Mouse (Mus musculus) layer of hippocampus, postnatal 25 days (tissue): ENCODE results near the gene Ankrd45. TPM values are rescaled to one million over a fixed set of nuclear protein-coding genes. Genes with fewer than 3 reads are reported as not detected.
A peak's percentile ranks its signal among the peaks of the same experiment; 100 is the strongest.
"Not testable (repeated sequence)": the region's sequence is repeated elsewhere in the genome, so short reads cannot be mapped to it uniquely, and the experiment has no call there.

Experiments
- DNase-seq, 2 experiments: peaks; one replicate each; pipeline ENCODE4 v3.0.0; 2022; ENCODE audit warnings: mixed read lengths in 2 of 2, low spot score in 1 of 2; ENCODE audit errors: extremely low spot score in 1 of 2
- total RNA-seq, 2 experiments: library from RNA; stranded (reverse); gene quantifications; 2 replicates each; pipeline ENCODE4 v1.2.3; 2021

Gene Ankrd45
- total RNA-seq, result 10 to 100 TPM; 47.2 to 49.1 TPM

DNA sequence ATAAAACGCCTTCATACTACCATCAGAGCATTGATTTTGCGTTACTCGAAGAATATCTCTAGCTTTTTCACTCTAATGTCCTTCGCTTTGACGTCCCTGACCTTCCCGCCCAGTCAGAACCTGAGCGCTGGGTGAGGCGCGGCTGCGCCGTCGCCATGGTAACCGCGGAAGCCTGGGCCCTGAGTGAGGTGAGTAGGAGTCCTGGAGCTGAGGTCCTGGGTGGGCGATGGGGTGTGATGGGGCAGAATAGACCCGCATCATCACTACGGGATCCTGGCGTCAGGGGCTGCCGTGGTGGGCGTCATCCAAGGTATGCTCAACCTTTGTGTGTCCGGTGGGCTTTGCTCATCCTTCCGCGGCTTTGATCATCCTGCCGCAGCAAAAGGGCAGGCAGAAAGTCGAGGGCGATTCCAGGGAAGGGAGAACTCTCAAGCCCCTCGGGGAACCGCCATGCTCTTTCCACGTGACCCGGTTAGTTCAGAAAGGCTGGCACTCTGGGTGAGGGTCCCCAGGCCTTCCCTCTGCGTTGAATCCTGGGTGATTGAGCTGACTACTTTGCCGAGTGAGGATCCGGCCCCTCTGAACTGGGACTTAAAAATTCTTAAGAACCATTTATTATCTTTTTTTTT is at the start of gene Ankrd45:
Gene Ankrd45 (plus strand): TSS at position 161 of the 629 bp plus-strand sequence.
- DNase-seq, result peak; percentile 39 to 54

DNA sequence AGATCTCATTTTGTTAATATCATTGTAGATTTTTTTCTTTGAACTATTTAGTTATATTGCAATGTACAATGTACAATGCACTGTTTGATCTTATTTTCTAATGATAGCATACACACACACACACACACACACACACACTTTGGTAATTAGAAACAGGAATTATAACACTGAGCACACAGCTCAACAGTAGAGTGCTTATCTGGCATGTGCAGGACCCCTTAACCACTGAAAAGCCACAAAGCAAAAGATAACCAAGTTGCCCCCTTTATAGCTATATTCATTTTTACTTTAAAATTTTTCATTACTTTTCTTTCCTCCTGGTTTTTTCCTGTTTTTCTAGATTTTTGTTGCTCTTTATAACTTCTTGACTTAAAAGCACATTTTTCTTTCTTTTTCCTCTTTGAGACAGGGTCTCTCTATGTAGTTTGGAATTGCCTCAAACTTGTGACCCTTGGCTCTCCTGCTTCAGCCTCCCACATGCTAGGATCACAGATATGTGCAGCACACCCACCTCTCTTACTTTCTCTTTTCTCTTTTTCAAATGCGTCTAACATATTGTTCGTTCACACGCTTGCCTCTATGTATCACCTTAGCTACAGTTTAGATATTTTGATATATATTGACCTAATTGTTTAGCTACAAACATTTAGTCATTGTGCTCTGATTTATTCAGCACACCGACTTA is 42.6 kb upstream of the Ankrd45 start:
- no peak for DNase-seq

DNA sequence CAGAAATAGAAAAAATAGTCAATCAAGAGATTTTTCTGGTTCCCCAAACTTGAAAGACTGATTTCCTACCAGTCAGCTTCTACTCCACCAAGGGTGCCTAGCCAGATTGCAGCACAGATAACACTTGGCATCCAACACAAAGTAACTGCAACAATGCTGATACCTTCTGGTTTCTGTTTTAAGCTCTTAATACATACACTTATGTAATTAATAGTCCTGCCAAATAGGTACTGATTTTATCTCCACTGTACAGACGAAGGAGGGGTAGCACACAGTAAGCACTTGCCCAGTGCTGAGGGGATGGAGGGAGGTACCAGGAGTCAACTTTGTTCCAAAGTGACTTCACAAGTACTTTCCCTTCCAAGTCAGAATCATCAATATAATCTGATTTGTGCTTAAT is 38.6 kb upstream of the Ankrd45 start:
- no peak for DNase-seq

DNA sequence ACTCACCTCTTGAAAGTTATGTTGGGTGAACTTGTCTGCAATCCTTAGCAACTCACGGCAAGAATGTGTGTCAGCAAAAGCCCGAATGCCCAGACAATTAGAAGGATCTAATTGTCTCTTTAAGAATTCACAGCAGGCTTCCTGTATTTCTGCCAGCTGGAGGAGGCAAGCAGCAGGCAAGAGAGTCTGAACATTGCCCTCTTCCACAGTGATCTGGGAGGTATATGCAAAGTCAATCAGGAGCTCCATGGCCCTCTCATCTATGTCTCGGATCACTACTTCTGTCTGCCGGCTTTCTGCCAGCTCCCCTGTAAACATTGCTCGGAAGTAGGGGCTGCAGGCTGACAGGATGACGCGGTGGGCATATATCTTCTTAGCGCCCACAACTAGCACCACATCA is 33.3 kb upstream of the Ankrd45 start:
- no peak for DNase-seq

DNA sequence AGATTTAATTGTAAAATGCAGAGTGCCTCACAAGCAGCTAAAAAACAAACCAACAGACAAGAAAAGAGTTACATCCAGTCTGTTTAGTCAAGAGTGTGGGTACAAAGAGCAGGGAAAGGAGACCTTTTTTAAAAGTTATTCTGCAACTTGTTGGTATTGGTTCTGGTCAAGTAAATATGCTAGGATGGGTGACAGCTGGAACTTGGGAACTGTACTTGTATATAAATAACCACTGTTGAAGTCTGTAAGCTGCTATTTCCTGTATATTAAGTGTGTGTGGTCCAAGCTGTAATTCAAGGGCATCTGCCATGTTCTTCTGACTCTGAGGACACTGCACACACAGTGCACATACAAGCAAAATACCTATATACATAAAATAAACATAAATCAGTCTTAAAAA is 27.9 kb upstream of the Ankrd45 start:
- no peak for DNase-seq

DNA sequence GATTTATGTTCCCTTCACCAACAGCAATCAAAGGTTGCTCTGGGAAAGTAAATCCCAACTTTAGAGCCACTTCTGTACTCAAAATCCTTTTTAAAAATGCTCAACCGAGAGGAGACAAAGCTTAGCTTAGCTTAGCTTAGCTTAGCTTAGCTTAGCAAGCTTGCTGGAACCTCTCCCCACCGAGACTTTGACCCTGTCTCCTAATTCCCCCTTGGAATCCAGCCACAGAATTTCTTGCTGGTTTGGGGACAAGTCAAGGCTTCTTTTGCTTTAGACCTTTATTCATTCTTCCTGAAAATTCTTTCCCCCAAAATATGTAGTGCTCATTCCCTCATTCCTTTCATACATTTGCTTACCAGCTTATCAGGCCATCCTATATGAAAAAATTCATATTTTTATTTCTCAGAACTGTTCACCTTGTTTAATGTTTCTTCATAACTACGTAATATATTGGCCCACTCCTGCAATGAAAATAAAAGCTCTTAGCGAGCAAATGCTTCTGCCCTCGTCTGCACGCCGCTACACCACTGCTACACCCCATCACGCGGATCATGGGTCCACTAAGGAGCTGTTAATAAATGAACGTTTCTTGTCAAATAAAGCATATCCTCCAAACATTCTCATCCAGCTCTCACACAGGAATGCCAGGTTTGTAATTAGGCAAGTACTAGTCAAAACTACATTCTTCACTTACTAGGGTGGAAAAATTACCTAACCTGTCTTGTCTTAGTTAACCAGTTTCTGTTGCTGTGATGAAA is 19.7 kb upstream of the Ankrd45 start:
- no peak for DNase-seq

DNA sequence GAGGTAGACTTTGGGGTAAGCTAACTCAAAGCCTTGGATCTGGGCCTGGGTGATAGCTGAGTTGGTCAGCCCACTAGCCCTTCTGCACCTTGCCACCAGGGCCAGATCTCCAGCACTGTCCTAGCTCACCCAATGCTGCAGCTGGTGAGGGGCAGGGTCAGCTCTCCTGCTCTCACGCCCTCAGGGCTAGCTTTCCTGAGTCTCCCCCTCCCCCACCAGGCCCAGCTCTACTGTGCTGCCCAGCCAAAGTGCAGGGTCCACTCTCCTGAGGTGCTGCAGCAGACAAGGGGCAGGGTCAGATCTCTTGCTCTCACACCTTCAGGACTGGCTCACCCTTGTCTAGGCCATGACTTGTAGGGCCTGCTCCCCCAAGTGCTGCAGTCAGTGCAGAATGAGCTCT is 16.0 kb upstream of the Ankrd45 start:
- DNase-seq, result no peak

DNA sequence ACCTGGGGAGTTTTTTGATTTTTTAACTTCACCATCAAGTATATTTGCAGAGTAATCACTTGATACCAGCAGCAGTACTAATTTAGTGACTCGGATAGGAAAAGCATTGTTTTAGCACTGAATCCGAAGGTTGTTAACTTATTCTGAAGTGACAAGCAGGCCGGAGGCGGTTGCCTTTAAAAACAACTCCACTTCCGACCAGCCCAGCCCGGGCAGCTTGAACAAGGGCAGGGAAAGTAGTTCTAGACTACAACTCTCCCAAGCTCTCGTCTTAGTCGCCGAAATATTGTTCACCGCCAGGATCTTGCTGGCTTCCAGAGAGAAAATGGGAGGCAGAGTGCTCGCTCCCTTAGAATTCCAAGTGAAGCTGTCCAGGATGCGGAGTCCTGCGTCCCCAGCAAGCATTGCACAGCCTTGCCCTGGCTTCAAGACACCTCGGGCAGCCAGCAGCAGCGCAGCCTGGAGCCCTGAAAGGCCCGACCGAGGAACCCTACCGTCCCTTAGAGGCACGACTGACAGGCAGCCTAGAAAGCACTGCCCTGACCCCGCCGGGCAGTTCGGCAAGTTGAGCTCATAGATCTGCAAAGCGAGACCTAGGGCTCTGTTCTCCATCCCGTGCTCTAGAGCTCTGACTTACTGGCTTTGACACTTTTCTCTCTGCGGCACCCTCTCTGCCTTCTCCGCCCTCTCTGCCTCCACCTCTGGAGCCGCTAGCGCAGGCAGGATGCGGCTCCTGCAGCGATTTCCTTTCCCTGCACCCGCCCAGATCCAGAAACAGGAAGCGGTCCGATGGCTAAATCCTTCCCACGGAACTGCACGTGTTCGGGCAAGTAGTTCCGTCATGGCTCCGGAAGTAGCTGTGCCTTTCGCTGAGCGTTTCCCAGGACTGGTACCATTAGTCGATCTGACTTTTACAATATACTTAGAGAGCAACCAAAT is 11.5 kb upstream of the Ankrd45 start, which contains the start of gene Klhl20:
Gene Klhl20 (minus strand): TSS at position 786 of the 939 bp plus-strand sequence.
- DNase-seq, result peak; percentile 96 to 98

DNA sequence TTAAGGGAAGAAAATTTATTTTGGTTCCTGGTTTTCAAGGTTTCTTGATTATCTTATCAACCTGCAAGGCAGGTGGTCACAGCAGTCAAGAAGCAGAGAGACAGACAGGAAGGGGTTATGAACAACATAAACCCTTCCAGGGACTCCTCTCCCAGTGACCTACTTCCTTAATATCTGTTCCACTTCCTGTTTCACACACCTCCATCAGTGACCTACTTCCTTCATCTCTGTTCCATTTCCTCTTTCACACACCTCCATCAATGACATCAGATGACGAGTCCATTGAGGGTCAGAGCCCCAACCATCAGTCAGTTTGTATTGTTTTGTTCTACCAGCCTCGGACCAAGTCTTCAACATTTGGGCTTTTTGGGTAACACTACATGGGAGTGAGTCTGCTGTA is 3.0 kb upstream of the Ankrd45 start:
- no peak for DNase-seq

DNA sequence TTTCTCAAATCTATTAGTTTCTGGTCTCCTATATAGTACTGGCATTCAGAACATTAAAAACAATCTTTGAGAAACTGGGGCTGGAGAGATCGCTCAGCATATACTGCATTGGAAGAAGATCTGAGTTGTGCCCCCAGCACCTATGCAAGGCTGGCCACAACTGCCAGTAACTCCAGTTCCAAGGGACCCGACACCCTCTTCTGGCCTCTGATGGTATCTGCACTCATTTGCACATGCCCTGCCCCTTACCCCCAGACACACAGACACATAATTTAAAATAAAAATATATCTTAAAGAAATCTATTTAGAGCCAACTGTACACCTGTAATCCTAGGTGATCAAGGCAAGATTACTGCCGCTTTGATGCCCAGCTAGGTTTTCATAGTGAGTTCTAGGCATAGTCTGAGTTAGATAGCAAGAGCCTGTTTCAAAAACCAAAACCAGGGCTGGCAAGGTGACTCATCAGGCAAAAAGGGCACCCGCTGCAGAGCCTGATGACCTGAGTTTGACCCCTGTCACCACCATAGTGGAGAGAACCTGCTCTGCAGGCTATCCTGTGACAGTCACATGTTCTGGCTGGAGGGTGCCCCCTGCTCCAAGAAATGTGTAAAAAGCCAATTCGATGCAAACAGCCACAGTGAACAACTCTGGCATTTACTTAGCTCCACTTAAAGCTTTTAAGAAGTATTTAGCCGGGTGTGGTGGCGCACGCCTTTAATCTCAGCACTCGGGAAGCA is 2.3 kb upstream of the Ankrd45 start:
- no peak for DNase-seq

DNA sequence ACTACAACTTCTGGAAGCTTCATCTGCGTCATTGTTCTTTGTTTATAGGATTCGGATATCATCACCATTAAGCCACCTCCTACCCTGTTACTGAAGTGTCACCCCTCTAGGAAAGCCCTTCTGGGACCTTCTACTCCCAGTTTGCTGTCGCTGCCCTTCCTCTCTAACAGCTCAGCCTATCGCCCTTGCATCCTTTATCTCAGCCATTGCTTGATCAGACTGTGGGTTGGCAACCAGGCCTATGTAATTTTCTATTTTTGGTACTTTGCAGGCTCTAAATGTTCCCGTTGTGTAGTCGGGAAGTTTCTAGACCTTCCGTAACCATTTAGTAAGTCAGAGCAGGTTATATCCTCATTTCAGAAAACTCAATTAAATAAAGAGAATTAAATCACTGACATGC is 725 bp downstream of the Ankrd45 start:
- DNase-seq, result peak in 1 of 2 experiments; percentile 5

DNA sequence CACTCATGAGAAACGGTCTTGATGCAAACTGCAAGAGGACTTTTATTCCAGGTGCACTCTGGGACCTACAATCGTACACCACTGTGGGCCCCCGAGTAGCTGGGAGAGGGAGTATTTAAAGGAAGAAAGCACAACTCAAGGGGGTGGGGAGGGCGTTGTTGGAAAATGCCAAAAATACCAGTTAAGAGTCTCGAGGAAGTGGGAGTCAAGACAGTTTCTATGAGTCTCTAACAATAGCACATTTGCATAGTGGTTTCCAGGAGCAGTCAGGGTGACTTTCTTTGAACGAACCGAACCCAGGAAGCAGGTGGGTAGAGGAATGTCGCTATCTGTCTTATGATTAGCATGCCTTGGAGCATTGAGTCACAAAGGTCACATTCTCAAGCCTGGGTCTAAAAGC is 3.1 kb downstream of the Ankrd45 start:
- not testable (repeated sequence) for DNase-seq

DNA sequence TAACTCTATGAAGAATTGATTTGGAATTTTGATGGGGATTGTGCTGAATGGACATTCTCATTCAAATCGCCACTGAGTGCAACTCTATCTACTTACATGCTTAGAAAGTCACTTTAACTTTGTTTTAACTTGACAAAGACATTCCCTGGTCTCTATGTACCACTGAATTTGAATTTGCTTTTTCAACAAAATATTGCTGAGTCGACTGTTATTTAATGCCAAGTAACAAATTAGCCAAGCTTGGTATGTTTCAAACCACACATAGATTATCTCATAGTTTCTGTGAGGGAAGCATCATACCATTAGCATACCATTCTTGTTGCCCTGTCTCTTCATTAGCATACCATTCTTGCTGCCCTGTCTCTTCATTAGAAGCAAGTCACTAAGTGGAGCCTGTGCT is 5.4 kb downstream of the Ankrd45 start:
- DNase-seq, result no peak

DNA sequence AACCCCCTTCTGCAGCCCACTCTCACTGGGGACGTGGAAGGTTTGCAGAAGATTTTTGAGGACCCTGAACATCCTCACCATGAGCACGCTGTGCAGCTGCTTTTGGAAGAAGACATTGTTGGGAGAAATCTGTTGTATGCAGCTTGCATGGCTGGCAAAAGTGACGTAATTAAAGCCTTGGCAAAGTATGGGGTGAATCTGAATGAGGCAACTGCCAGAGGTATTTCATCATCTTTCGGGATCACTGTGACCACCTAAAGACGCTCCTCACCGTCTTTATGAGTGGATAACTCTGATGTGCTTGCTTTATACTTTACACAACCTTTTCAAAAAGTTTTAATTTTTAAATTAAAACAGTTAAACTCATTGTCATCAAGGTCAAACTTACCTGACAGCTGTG is 8.6 kb downstream of the Ankrd45 start:
- no peak for DNase-seq

DNA sequence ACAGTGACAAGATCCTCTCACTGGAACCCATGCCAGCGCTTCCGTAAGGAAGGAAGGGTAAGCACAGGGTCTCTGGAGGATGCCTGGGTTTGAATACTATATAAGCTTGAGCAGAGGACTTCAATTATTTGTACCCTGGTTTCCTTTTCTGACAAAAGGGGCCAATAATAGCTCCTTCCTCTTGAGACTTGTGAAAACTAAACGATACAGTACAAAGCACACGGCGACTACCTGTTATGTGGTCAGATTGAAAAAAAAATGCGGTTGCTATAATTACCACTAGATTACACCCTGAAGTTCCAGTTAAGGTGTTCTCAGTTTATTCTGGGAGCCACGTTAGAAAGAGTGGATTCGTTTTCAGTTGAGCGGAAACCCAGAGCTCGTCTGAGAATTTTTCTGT is 14.1 kb downstream of the Ankrd45 start:
- no peak for DNase-seq

DNA sequence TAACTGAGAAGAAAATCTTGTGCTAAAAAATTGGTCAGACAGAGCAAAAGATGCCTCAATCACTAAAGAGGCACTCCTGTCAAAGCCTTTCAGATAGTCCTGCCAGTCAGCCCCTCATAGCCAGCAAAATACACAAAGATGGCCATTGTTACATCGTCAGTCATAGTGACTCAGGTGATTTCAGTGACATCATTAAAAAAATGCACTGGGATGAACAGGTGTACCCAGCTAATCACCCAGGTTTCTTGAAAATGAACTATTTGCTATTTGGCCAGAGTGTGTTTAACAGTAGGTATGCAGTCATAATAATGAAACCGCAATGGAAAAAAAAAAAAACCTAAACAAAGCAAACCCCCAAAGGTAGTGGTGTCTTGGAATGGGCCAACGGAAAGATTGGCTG is 16.7 kb downstream of the Ankrd45 start, which contains the start of gene Tex50:
Gene Tex50 (minus strand): TSS at position 101 of the 400 bp plus-strand sequence.
- no peak for DNase-seq

DNA sequence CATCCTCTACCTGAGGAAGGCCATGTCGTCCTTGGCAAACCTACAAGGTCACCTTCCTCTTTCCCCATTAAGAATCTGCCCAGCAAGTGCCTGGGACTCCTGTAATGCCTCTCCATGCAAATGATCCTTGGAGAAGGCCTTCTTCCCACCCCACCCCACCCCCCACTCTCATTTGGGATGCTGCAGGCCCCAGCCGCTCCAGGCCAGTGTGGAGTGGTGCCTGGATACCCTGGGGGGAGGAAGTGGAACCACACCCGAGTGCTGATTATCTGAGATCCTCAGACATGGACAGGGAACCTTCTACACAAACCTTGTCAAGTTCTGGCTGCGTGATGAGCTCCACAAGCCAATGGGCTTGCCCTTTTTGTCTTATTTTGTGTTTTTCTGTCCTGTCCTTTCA is 17.8 kb downstream of the Ankrd45 start:
- DNase-seq, result no peak

DNA sequence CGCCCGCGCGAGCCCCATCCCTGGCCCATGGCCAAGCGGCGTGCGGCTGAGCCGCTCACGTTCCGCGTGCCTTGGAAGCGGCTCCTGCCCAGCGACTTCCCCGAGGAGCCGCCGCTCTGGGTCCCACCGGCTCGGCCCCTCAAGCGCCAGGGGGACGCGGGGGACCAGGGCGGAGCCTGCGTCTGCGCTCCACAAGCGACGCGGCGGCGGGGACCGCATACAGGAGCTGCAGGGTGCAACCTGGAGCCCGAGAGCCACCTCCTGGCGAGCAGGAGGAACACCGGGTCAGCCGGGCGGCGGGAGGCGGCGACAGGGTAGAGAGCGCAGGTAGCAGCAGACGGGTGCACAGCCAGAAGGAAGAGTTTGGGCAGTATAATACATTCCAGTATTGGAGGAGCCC is 28.2 kb downstream of the Ankrd45 start:
- peak; percentile 54 to 57 for DNase-seq

DNA sequence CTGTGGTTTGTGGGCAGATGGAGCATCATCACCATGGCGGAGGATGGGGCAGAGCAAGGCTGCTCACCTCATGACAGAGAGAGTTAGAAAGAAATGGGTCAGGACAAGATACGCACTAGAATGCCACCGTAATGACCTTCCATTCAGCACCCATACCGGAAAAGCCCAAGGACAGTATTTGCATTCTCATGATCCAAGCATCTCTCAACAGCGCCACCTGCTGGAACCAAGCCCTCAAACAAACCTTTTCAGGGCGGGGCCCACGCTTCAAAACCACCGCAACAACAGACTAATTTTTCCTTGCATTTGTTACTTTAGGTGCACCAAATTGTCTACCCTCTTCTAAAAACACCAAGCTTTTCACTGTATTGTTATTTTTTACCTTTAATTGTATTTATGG is 38.2 kb downstream of the Ankrd45 start:
- peak in 1 of 2 experiments; percentile 71 for DNase-seq

DNA sequence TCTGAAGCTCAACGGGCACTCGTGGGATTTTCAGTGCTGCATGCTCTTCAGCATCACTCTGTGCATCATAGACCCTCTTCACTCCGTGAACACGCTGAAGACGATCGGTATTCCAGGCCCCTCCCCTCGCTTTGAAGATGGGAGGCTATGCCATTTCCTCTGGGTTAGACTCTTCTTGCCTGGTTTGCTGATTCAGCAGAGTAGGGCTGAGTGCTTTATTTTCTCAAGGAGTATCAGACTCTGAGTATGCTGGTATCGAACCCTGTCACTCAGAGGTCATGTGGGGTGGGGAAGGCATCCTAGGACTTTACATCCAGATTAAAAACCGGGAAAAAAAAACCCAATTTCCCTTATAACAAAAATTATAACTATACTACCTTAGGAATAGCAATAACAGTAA is 39.9 kb downstream of the Ankrd45 start:
- no peak for DNase-seq
